Mouse (Mus musculus) retina, embryonic 14.5 days (tissue): ENCODE measurements around the gene Taok1.
A peak's percentile ranks its signal among the peaks of the same experiment; 100 is the strongest.
"Not testable (repeated sequence)": the region's sequence is repeated elsewhere in the genome, so short reads cannot be mapped to it uniquely, and the experiment has no call there.

Experiments used
- DNase-seq: peaks from one replicate; pipeline ENCODE4 v3.0.0-alpha.2; 2015; ENCODE audit warnings: low spot score

Taok1 gene

GRCm38 (mm10) chr11:77607538-77608455 is at the start of gene Taok1:
TSS of gene Taok1 (minus strand) at chr11:77607815.
- peak; percentile 99 for DNase-seq

GRCm38 (mm10) chr11:77653406-77654190 is 46.0 kb upstream of the Taok1 start:
- not testable (repeated sequence) for DNase-seq

- DNase-seq = no peak
Measured at GRCm38 (mm10) chr11:77652484-77652883, 44.9 kb upstream of the Taok1 start.

GRCm38 (mm10) chr11:77648878-77649277 is 41.3 kb upstream of the Taok1 start:
- no peak for DNase-seq

GRCm38 (mm10) chr11:77645481-77645880 is 37.9 kb upstream of the Taok1 start:
- DNase-seq = no peak

GRCm38 (mm10) chr11:77641390-77641789 is 33.8 kb upstream of the Taok1 start:
- no peak for DNase-seq

GRCm38 (mm10) chr11:77630257-77630670 is 22.6 kb upstream of the Taok1 start:
- peak; percentile 93 for DNase-seq

GRCm38 (mm10) chr11:77629476-77629875 is 21.9 kb upstream of the Taok1 start:
- DNase-seq = peak; percentile 84

GRCm38 (mm10) chr11:77626596-77627535 is 19.3 kb upstream of the Taok1 start:
- no peak for DNase-seq

GRCm38 (mm10) chr11:77625061-77625855 is 17.6 kb upstream of the Taok1 start:
- peak; percentile 43 for DNase-seq

- peak; percentile 56 for DNase-seq
Measured at GRCm38 (mm10) chr11:77624441-77625060, 16.9 kb upstream of the Taok1 start.

- DNase-seq = no peak
Measured at GRCm38 (mm10) chr11:77624002-77624401, 16.4 kb upstream of the Taok1 start.

GRCm38 (mm10) chr11:77621902-77622535 is 14.4 kb upstream of the Taok1 start:
- DNase-seq = no peak

- DNase-seq = no peak
Measured at GRCm38 (mm10) chr11:77615084-77615624, 7.5 kb upstream of the Taok1 start.

- peak; percentile 60 for DNase-seq
Measured at GRCm38 (mm10) chr11:77606835-77607537, 629 bp downstream of the Taok1 start.

GRCm38 (mm10) chr11:77606469-77606834 is 1.2 kb downstream of the Taok1 start:
- DNase-seq = no peak

- DNase-seq = no peak
Measured at GRCm38 (mm10) chr11:77597266-77597665, 10.3 kb downstream of the Taok1 start.

- DNase-seq = no peak
Measured at GRCm38 (mm10) chr11:77591388-77591787, 16.2 kb downstream of the Taok1 start.

- no peak for DNase-seq
Measured at GRCm38 (mm10) chr11:77590801-77591200, 16.8 kb downstream of the Taok1 start.
